Mouse (Mus musculus) forebrain, embryonic 11.5 days (tissue): Measurements from ENCODE around the gene Ctsw. TPM values are rescaled to one million over a fixed set of nuclear protein-coding genes. Genes with fewer than 3 reads are reported as not detected.
A peak's percentile ranks its signal among the peaks of the same experiment; 100 is the strongest.
"Not testable (repeated sequence)": the region's sequence is repeated elsewhere in the genome, so short reads cannot be mapped to it uniquely, and the experiment has no call there.

Source experiments
- ATAC-seq: fragments of 200-750 bp; cut with Nextera tagmentation; replicated peaks from 2 replicates; pipeline ENCODE4 v1.8.0; 2017; ENCODE audit warnings: moderate TSS enrichment; ENCODE audit not compliant: low FRiP score
- DNase-seq: peaks from one replicate; pipeline ENCODE4 v3.0.0-alpha.2; 2017; ENCODE audit warnings: low spot score
- H3K27ac ChIP-seq: fragments of 300-500 bp; sonication (generic); 2 replicates; pipeline ENCODE4 v1.5.1; 2014; ENCODE audit warnings: low read depth, low read length
- H3K27me3 ChIP-seq: fragments of 300-500 bp; sonication (generic); 2 replicates; pipeline ENCODE4 v1.6.1; 2014; ENCODE audit warnings: mild to moderate bottlenecking, low read length, mixed read lengths; ENCODE audit not compliant: control insufficient read depth, insufficient read depth
- H3K36me3 ChIP-seq: fragments of 300-500 bp; sonication (generic); 2 replicates; pipeline ENCODE4 v1.6.1; 2014; ENCODE audit warnings: mild to moderate bottlenecking, low read length, moderate library complexity, mixed read lengths; ENCODE audit not compliant: control insufficient read depth, insufficient read depth
- H3K4me1 ChIP-seq: fragments of 300-500 bp; sonication (generic); replicated peaks from 2 replicates; pipeline ENCODE4 v1.6.1; 2014; ENCODE audit warnings: low read length, mixed read lengths; ENCODE audit not compliant: control insufficient read depth, insufficient read depth
- H3K4me2 ChIP-seq: fragments of 300-500 bp; sonication (generic); 2 replicates; pipeline ENCODE4 v1.6.1; 2014; ENCODE audit warnings: low read depth, mild to moderate bottlenecking, low read length, moderate library complexity, mixed read lengths; ENCODE audit not compliant: severe bottlenecking
- H3K4me3 ChIP-seq: fragments of 300-500 bp; sonication (generic); 2 replicates; pipeline ENCODE4 v1.5.1; 2014; ENCODE audit warnings: low read depth, low read length
- H3K9ac ChIP-seq: fragments of 300-500 bp; sonication (generic); 2 replicates; pipeline ENCODE4 v1.6.1; 2014; ENCODE audit warnings: low read length
- H3K9me3 ChIP-seq: fragments of 300-500 bp; sonication (generic); 2 replicates; pipeline ENCODE4 v1.6.1; 2016; ENCODE audit warnings: low read length, mixed read lengths; ENCODE audit not compliant: control insufficient read depth
- WGBS: fragments of 180-500 bp; shearing (Covaris S2); extraction: QIAGEN DNeasy Blood & Tissue Kit; methylation state at CpG from one replicate; pipeline ENCODE4 v1.1.7; 2014; 5-methylcytosine and 5-hydroxymethylcytosine counted together
- polyA plus RNA-seq: library from polyadenylated mRNA; unstranded; fragments of >200 nt; fragmentation: Nextera tagmentation; extraction: Ambion mirVana; gene quantifications from 2 replicates; pipeline ENCODE4 v1.2.1, GENCODE M21; 2014

Gene Ctsw
- polyA plus RNA-seq, 1 experiment from 2014 or later, result 3.4 TPM

DNA sequence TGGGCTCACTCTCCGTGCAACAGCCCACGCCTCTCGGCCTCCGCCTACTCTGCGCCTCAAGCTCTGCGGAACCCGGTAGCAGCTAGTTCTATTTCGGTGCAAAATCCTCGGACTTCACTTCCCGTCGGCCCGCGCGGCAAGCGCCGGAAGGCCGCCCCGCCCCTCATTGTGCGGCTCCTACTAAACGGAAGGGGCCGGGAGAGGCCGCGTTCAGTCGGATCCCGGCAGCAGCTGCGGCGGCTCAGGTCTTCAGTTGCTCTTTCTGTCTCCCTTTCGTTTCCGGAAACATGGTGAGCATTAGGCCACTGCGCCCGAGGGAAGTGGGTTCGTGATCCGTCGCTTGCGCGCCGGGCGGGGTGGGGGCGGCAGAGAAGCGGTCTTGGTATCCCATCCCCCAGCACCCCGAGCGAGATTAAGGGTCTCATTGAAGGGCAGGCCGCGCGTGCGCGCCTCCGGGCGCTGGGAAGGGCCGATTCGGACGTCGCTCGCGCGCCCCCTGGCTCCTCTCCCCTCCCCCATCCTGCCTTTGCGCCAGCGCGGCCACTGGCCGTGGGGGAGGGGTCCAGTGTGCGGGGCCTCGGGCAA lies 22.1 kb upstream of the Ctsw start, which contains the start of gene Cfl1:
Gene Cfl1 (plus strand): TSS at position 143 of the 585 bp plus-strand sequence.
- under 1% methylated on average over 61 of the region's 62 CpGs for WGBS
- peak; percentile 70 for ATAC-seq
- Histone ChIP-seq H3K36me3 (peaks cover 9% of the 10 kb centered on the region), H3K9me3 (no peaks in the 10 kb centered on the region), H3K27ac (peak within 1 kb of the TSS; percentile 99), H3K4me2 (peak within 1 kb of the TSS; percentile 64), H3K27me3 (no peaks in the 10 kb centered on the region), H3K4me3 (peak within 1 kb of the TSS; percentile 98), H3K9ac (peak within 1 kb of the TSS; percentile 96), H3K4me1 (peaks cover 4% of the 10 kb centered on the region; the same call in 1 of the 2 replicates)
- DNase-seq, result peak; percentile 97

DNA sequence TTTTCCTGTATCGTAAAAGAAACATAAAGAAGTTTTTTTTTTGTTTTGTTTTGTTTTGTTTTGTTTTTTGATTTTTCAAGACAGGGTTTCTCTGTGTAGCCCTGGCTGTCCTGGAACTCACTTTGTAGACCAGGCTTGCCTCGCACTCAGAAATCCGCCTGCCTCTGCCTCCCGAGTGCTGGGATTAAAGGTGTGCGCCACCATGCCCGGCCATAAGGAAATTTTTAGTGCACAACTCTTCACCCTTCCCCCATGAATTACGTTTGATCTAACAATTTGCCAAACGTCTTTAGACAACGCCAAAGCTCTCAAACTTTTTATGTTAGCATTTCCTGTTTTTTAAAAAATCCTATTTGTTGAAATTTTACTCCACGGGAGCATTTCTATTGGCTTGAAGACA lies 21.4 kb upstream of the Ctsw start:
- not testable (repeated sequence) for H3K36me3 ChIP-seq, H3K27me3 ChIP-seq, H3K9me3 ChIP-seq, DNase-seq, H3K9ac ChIP-seq, ATAC-seq, H3K4me2 ChIP-seq, H3K4me1 ChIP-seq
- WGBS, result 51% methylated on average over 10 of the region's 10 CpGs
- peak overlapping the region; percentile 98; the same call in 1 of the 2 replicates for H3K4me3 ChIP-seq
- H3K27ac ChIP-seq, result peak overlapping the region; percentile 99

GRCm38 (mm10) chr19:5488878-5489571 lies 20.7 kb upstream of the Ctsw start:
- Histone ChIP-seq H3K27me3 (no peaks in the 10 kb centered on the region), H3K9ac (peak overlapping the region; percentile 66), H3K4me2 (peak overlapping the region; percentile 64), H3K4me1 (peaks cover 4% of the 10 kb centered on the region; the same call in 1 of the 2 replicates), H3K27ac (peak overlapping the region; percentile 99), H3K4me3 (peak overlapping the region; percentile 44), H3K9me3 (no peaks in the 10 kb centered on the region), H3K36me3 (peaks cover 6% of the 10 kb centered on the region)
- WGBS, result 1% methylated on average over 26 of the region's 26 CpGs
- DNase-seq (peak; percentile 97), ATAC-seq (peak; percentile 83)

DNA sequence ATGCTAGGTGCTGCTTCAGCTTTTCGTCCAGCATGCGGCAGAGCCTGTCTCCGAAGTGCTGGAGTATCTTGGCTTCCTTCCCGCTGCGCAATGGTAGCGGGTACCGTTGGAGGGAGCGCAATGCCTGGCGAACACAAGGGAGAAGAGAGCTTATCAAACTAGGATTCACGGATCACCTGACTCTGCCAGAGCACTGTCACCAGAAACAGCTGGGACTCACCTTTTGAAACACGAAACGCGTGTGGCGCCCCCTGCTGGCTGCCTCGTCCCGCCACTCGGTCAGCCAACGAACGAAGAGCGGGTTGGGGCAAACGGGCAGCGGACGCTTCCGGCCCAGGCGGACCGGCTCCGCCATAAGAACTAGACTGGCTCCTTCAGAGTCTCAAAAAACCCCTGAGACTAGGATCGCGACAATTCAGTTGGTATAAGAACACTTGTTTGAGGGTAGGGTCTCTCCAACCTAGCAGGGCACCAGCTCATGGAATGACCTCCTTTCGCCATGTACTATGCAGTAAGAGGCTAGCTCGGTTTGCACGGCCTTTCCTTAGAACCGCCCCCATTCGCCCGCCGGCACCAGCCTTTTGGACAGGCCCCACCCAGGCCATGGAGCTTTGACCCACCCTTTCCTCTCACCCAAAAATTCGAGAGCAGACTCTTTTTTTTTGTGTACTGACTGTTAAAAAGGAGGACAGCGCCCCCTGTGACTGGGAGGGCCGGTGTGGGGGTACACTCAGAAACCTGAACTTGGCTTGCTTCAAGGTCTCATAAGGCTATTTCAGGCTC lies 19.7 kb upstream of the Ctsw start, which contains the start of gene Mus81:
Gene Mus81 (minus strand): TSS at position 635 of the 783 bp plus-strand sequence.
- Histone ChIP-seq H3K9ac (peak within 1 kb of the TSS; percentile 66), H3K27ac (peak within 1 kb of the TSS; percentile 99), H3K4me1 (peaks cover 4% of the 10 kb centered on the region; the same call in 1 of the 2 replicates), H3K36me3 (peaks cover under 1% of the 10 kb centered on the region), H3K27me3 (no peaks in the 10 kb centered on the region), H3K4me2 (peak within 1 kb of the TSS; percentile 64), H3K4me3 (peak within 1 kb of the TSS; percentile 44), H3K9me3 (no peaks in the 10 kb centered on the region)
- 1% methylated on average over 39 of the region's 39 CpGs for WGBS
- ATAC-seq (peak; percentile 69), DNase-seq (peak; percentile 97)

DNA sequence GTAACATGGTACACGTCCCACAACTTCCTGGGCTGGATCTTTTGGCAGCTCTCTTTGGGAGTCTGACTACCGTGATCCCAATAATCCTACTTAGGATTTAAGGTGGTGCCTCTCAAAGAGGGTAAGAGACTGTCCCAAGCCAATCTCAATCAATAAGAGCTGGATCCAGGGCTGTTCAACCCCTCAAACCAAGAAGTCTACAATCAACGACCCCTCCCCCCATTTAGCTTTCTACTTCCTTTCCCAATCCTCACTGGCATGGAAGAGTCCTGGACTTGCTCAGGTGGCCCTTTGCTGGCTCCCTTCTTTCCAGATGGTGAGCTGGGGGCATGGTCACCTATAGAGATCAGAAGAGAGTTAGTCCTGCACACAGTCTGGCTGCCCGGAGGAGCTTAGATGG lies 18.5 kb upstream of the Ctsw start:
- H3K9ac ChIP-seq, result peak overlapping the region; percentile 66; the same call in 1 of the 2 replicates
- no peak overlapping the region for H3K27ac ChIP-seq
- no peak overlapping the region for H3K4me2 ChIP-seq
- DNase-seq (no peak), ATAC-seq (no peak)
- no peak overlapping the region for H3K4me3 ChIP-seq
- H3K27me3 ChIP-seq, result no peaks in the 10 kb centered on the region
- no peaks in the 10 kb centered on the region; the same call in 1 of the 2 replicates for H3K4me1 ChIP-seq
- WGBS, result 84% methylated on average over 4 of the region's 4 CpGs
- H3K36me3 ChIP-seq, result no peaks in the 10 kb centered on the region; the same call in 1 of the 2 replicates
- H3K9me3 ChIP-seq, result no peaks in the 10 kb centered on the region

DNA sequence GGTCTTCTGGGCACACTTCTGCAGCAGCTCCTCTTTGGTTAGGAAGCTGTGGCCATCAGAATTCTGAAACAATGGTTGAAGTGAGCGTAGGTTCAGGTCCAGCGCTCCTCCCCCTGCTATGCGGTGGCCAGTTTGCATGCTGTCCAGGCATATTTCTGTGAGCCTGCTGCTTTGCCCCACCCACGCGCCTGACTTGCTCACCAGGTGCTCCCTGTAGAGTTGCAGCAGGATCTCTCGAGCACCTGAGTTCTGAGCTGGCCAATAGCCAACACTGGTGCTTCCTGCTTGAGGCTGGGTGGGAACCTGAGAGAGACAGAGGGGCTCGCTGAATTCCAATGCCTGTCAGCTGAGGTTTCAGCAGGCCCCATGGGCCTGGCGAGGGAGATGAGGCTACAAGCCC lies 18.0 kb upstream of the Ctsw start:
- H3K9ac ChIP-seq, result no peak overlapping the region
- no peaks in the 10 kb centered on the region for H3K27me3 ChIP-seq
- no peak overlapping the region for H3K4me3 ChIP-seq
- H3K4me2 ChIP-seq, result no peak overlapping the region
- no peaks in the 10 kb centered on the region; the same call in 1 of the 2 replicates for H3K36me3 ChIP-seq
- no peaks in the 10 kb centered on the region; the same call in 1 of the 2 replicates for H3K4me1 ChIP-seq
- DNase-seq (no peak), ATAC-seq (no peak)
- H3K27ac ChIP-seq, result no peak overlapping the region
- WGBS, result 89% methylated on average over 8 of the region's 8 CpGs
- no peaks in the 10 kb centered on the region for H3K9me3 ChIP-seq

DNA sequence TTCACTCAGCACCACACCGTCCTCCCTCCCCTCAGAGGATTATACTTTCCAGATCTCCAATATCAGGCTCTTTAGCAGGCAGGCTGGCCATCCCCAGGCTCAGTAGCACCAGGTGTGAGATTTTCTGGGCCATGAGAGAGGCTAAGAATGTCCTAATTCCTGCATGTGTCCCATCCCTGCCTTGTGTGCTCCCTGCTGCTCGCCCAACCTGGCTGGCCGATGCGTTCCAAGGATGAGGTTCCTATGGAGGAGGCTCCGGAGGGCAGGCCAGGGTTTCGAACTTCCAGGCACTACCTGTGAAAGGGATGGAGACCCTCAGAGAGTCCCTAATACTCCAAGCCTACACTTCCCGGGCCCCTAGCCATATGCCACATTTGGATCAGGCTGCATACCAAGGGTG lies 17.5 kb upstream of the Ctsw start:
- WGBS, result 92% methylated on average over 7 of the region's 7 CpGs
- H3K4me1 ChIP-seq, result no peaks in the 10 kb centered on the region; the same call in 1 of the 2 replicates
- H3K9ac ChIP-seq, result no peak overlapping the region
- H3K36me3 ChIP-seq, result no peaks in the 10 kb centered on the region; the same call in 1 of the 2 replicates
- no peaks in the 10 kb centered on the region for H3K9me3 ChIP-seq
- H3K27me3 ChIP-seq, result no peaks in the 10 kb centered on the region
- no peak for DNase-seq
- H3K27ac ChIP-seq, result no peak overlapping the region
- H3K4me2 ChIP-seq, result no peak overlapping the region
- no peak overlapping the region for H3K4me3 ChIP-seq
- no peak for ATAC-seq

DNA sequence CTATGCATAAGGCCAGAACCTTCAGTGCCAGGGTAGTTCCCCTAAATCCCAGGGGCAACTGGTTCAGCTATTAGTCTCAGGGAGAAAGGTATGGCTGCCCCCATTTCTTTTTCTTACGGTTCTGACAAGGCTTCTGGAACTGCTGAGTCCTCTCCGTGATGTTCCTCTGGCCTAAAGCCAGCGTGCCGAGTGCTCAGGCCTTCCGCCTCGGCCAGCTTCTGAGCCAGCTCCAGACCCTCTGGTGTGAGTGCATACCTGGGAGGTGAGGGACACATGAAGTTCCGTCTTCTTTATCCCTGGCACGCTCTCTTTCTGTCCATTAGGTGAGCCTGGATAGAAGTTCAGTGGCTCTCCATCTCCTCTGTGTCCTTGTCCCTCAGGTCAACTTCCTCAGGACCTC lies 17.1 kb upstream of the Ctsw start:
- Histone ChIP-seq H3K36me3 (no peaks in the 10 kb centered on the region; the same call in 1 of the 2 replicates), H3K9me3 (no peaks in the 10 kb centered on the region)

More for the DNA sequence above, 17.1 kb upstream of the Ctsw start:
- no peak overlapping the region for H3K4me3 ChIP-seq
- H3K27ac ChIP-seq, result no peak overlapping the region
- H3K9ac ChIP-seq, result no peak overlapping the region
- 96% methylated on average over 8 of the region's 8 CpGs for WGBS
- no peak for DNase-seq
- no peaks in the 10 kb centered on the region for H3K27me3 ChIP-seq
- ATAC-seq, result no peak
- no peak overlapping the region for H3K4me2 ChIP-seq
- H3K4me1 ChIP-seq, result no peaks in the 10 kb centered on the region; the same call in 1 of the 2 replicates
